Mouse (Mus musculus): Measurements from ENCODE around the gene Adcy1.

Adcy1 gene

GRCm38 (mm10) chr11:7063001-7063584, at the start of gene Adcy1:
Gene Adcy1, plus strand, starts transcription at chr11:7063489.
- DNase-seq (ENCODE audit: low read depth) = no peak

GRCm38 (mm10) chr11:7016907-7017306, 46.4 kb upstream of the Adcy1 start:
- DNase-seq (ENCODE audit: low read depth) = no peak

GRCm38 (mm10) chr11:7018078-7018477, 45.2 kb upstream of the Adcy1 start:
- no peak for DNase-seq (ENCODE audit: low read depth)

DNA sequence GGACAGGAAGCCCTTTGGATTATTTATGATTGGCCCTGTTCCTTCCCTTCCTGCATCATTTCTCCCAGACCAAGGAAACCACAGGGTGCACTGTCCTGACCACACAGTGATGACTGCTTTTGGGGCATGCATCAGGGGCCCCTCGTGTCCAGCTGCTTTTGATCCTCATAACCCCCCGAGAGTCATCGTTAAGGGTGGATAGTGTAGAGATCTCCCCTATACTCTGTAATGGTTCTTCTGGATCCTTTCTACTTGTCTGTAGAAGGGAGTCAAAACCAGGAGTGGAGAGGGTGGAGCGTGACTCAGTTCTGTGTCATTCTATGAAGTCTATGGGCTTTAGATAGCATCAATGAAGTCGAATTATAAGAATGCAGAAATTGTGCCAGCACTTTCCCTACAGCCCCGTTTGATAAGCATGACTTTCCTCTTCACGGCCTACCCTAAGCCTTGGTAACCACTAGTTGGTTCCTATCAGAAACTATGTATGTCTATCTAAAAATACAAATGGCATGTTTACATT, 44.2 kb upstream of the Adcy1 start:
- DNase-seq (ENCODE audit: low read depth) = no peak

- DNase-seq (ENCODE audit: low read depth) = no peak
Measured at GRCm38 (mm10) chr11:7033063-7033462, 30.2 kb upstream of the Adcy1 start.

- DNase-seq (ENCODE audit: low read depth) = no peak
Measured at GRCm38 (mm10) chr11:7039722-7040121, 23.6 kb upstream of the Adcy1 start.

DNA sequence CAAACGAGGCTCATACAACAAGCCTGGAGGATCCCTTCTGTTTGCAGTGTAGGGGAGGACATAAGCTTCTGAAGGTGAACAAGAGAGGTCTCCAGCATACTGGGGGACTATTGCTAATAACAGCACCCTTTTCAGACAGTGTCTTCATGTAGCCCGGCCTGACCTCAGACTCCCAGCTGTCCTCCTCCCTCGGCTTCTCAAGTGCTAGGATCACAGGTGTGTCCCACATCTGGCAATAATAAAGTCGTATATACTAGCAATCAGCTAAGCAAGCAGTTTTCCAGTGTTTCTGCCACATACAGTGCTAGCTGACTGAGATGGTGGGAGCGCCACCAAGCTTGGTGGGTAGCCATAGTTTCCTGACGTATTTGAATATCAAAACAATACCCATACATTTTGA, 22.5 kb upstream of the Adcy1 start:
- DNase-seq (ENCODE audit: low read depth) = no peak

GRCm38 (mm10) chr11:7047176-7047575, 16.1 kb upstream of the Adcy1 start:
- no peak for DNase-seq (ENCODE audit: low read depth)

GRCm38 (mm10) chr11:7047584-7047983, 15.7 kb upstream of the Adcy1 start:
- DNase-seq (ENCODE audit: low read depth) = no peak

DNA sequence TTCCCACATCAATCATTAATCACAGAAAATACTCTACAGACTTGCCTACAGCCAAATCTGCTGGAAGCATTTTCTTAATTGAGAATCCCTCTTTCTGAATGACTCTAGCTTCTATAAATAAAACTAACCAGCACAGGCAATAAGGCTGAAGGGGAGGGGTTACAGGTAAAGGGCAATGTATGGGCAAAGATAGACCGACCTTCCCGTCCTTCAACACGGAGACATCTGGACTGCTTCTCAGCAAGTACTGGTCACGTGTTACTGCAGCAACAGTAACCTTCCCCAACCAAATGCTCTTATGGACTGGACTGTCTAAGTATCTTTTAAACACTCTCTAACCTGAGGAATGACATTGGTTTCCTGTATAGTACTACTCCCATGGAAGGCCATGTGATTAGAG, 9.6 kb upstream of the Adcy1 start:
- no peak for DNase-seq (ENCODE audit: low read depth)

GRCm38 (mm10) chr11:7054662-7055265, 8.5 kb upstream of the Adcy1 start:
- DNase-seq (ENCODE audit: low read depth) = no peak

- no peak for DNase-seq (ENCODE audit: low read depth)
Measured at GRCm38 (mm10) chr11:7055455-7056017, 7.8 kb upstream of the Adcy1 start.

GRCm38 (mm10) chr11:7056121-7056520, 7.2 kb upstream of the Adcy1 start:
- DNase-seq (ENCODE audit: low read depth) = no peak

DNA sequence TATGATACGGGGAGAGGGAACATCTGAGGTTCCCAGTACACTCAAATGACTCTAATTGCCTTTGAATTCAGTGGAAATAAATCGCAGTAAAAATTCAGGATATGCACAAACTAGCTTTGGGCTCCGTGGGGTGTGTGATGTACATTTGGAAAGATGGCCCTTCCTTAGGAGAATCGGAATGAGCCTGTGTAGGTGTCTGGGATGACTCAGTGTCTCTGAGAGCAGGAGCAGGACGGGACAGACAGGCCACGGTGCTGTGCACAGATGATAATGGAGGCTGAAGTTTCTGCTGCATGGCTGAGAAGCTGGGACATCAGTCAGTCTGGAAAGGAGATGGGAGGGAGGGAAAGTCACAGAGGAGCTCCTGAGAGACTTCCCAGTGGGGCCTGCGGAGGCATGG, 5.5 kb upstream of the Adcy1 start:
- DNase-seq (ENCODE audit: low read depth) = no peak

- no peak for DNase-seq (ENCODE audit: low read depth)
Measured at GRCm38 (mm10) chr11:7061961-7062360, 1.3 kb upstream of the Adcy1 start.

DNA sequence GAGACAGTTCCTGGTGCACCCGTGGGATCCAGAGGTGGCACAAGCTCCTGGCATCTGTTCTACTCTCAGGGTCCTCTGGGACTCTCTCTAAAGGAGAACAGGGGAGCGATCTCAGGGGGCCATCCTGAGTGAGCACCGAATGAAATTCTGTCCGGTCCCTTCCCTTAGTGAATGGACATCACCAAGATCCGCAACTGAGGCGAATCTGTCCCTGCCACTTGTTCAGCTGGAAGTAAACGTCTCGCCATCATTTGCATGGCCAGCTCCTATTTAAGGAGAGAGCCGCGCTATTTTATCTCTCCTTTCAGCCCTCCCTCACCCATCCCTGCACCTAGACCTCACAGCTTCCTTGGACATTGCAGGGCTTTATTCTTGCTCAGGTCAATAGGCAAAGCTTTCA, 723 bp upstream of the Adcy1 start:
- no peak for DNase-seq (ENCODE audit: low read depth)

DNA sequence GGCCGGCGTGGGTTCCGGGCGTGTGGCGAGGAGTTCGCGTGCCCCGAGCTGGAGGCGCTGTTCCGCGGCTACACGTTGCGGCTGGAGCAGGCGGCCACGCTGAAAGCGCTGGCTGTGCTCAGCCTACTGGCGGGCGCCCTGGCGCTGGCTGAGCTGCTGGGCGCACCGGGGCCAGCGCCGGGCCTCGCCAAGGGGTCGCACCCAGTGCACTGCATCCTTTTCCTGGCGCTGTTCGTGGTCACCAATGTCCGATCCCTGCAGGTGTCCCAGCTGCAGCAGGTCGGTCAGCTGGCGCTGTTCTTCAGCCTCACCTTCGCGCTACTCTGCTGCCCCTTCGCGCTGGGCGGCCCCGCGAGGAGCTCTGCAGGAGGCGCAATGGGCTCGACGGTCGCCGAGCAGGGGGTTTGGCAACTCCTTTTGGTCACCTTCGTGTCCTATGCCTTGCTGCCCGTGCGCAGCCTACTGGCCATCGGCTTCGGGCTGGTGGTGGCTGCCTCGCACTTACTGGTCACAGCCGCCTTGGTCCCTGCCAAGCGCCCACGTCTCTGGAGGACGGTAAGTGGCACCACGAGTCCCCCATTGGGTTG, 485 bp downstream of the Adcy1 start:
- no peak for DNase-seq (ENCODE audit: low read depth)

- DNase-seq (ENCODE audit: low read depth) = no peak
Measured at GRCm38 (mm10) chr11:7064484-7065185, 1.3 kb downstream of the Adcy1 start.

DNA sequence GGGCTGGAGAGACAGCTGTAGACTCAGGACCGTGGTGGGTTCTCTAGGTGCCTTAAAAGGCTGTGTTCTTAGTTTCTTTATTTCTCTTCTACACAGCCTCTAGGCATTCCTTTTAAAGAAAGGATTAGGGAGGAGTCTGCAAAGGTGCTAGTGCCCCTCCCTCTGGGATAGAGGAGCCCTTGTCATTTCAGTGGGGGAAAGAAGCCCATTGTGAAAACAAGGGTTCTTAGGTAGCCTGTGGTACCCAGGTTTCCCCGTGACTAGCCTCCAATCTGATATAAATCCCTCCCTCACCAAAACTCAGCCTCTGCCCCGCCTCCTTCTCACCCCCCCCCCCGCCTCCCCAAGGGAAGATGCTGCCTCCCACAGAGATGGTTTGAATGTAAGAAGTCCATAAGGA, 2.1 kb downstream of the Adcy1 start:
- DNase-seq (ENCODE audit: low read depth) = no peak

- no peak for DNase-seq (ENCODE audit: low read depth)
Measured at GRCm38 (mm10) chr11:7065876-7066275, 2.6 kb downstream of the Adcy1 start.

DNA sequence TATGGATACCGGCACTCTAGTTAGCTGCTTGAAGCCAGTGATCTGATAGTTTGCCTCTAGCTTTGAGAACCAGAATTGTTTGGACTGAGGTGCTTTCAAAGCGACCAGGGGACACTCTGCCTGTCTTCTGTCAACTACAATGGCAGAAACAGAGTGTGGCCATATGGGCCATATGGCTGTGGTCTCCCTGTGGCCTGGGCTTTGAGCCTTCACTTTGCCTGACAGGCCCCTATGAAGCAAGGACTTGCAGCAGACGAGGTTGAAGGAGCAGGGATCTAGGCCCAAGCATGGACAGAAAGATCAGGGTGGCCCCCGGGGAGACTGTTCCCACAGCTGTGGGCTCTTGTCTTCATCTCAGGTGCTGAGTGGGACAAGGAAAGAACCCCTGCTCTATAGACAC, 4.0 kb downstream of the Adcy1 start:
- no peak for DNase-seq (ENCODE audit: low read depth)

DNA sequence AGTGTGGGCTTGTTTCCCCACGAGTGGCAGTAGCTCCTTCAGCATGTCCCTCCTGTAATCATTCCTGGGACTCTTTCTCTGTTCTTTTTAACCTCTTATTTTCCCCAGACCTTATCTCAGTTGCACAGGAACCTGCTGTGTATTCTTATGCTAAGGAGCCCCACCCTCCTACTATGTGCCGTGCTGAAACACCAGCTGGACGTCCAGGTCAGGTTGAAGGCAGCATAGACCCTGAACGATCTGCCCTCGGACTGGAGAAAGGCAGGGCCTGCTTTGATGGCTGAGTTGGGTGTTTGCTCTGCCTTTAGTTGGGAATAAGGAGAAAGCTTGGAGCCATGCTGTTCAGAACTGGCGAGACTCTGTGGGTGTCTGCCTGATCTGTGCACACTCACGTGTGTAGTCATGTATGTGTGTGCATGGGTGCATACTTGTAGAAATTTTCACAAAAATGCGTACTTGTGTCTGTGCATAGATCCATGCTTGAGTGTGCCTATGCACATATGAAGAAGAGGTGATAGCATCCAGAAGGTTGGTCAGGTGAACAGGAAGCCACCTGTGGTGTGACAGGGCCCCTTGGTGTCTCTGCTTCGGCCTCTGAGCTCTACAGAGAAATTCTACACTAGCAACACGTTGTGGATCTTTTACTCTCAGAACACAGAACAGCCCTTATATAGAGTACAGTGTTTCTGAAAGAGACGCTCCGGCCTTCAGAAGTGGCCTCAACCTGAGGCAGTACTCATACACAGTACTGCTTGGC, 5.4 kb downstream of the Adcy1 start:
- DNase-seq (ENCODE audit: low read depth) = no peak
